Mouse (Mus musculus): ENCODE results near the gene Npas2.

Npas2 gene

GRCm38 (mm10) chr1:39372220-39372843 lies 178.8 kb downstream of the Npas2 start:
- no peak for DNase-seq (ENCODE audit: low read depth in 1 of 2, low spot score in 2 of 2)

- no peak for DNase-seq (ENCODE audit: low read depth in 1 of 2, low spot score in 2 of 2)
Measured at GRCm38 (mm10) chr1:39373378-39373777, 179.8 kb downstream of the Npas2 start.

DNA sequence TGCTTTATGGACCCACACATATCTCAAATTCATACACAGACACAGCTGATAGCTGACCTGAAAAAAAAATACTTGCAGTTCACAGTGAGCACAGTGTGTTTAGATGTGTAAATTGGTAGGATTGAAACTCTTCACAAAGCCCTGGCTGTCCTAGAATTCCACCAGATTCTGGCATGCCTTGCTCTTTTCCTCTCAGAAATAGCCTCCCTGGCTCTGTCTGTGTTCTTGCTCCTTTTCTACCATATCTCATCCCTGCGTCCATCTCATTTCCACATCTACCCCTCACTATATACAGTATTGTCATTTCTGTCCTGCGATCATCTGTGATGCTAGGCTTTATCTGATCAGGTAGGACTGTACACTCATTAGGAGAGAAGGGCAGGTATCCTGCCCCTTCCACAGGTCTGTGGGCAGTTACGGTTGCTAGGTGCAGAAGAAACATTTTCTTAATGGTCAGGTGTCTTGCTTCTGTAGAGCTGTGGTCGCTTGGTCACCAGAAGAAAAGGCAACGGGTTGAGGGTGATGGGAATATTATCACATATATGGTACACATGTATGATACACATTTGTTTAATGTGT lies 180.8 kb downstream of the Npas2 start:
- DNase-seq (ENCODE audit: low read depth in 1 of 2, low spot score in 2 of 2) = no peak

DNA sequence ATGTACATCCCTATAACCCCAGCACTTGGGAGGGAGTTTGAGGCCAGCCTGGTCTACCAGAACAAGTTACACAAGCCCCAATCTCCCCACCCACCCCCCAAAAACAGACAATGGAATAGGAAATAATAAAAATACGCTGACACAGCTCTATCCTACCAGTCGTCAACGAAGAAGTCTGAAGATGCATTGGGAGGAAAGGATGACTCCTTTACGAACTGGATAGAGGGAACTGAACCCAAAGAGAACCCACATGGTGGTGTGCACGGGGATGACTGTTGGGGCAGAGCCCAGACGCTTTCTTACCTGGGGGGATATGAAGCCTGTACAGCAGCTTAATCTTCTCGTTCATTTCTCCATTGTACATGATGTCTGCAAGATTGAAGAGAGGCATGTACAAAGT lies 182.6 kb downstream of the Npas2 start:
- DNase-seq (ENCODE audit: low read depth in 1 of 2, low spot score in 2 of 2) = no peak

DNA sequence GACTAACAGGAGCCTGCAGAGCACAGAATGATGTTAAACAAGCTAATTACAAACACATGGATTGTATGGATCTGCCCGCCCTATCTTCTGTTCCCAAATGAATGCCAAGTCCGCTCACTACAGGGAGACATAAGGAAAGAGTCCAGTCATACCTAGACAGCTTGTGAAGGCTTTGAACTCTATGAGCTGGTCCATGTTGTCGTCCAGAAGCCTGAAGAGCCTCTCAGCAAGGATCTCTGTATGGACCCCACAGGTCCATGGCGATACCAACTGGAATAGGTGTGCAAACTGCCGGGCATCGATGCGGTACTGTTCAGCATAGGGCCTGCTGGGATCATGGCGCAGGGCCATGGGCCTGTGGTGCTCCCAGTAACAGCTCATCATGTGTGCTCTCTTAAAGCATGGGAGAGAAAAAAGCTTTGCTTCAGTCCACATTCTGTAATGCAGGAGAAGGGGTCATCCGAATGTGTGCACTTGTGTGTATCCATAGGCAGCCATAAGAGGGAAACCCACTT lies 183.3 kb downstream of the Npas2 start:
- no peak for DNase-seq (ENCODE audit: low read depth in 1 of 2, low spot score in 2 of 2)

DNA sequence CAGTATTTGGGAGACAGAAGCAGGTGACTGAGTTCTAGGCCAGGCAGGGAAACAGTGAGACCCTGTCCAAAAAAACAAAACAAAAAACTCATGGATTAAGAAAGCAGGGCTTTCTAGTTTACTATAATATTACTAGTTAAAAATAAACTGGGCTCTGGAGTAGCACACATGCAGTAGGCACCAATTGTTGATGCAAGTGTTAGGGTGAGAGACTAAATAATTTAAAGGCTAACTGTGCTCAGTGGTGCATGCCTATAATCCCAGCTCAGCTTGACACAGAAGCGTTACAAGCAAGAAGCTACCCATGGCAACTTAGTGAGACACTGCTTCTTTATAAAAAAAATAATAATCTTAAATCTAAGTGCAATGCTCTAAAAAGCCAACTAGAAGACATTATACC lies 185.0 kb downstream of the Npas2 start:
- DNase-seq (ENCODE audit: low read depth in 1 of 2, low spot score in 2 of 2) = no peak

DNA sequence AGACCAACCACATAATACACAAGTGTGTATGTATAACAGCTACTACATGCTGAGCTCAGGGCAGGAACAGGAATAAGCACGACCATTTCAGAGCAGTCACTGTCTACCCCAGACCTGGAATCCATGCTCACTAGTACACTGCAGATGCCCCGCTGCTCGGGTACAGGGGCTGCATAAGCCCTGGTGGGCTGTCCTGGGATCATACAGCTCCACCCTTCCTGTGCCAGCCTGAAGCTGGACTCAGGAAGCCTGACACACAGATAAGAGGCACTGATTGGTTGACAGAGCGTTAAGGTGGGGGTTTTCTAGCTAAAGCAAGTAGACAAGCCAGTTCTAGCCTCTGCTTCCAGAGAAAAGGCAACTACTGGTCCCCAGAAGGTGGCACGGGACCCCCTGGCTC lies 185.5 kb downstream of the Npas2 start:
- DNase-seq (ENCODE audit: low read depth in 1 of 2, low spot score in 2 of 2) = no peak

DNA sequence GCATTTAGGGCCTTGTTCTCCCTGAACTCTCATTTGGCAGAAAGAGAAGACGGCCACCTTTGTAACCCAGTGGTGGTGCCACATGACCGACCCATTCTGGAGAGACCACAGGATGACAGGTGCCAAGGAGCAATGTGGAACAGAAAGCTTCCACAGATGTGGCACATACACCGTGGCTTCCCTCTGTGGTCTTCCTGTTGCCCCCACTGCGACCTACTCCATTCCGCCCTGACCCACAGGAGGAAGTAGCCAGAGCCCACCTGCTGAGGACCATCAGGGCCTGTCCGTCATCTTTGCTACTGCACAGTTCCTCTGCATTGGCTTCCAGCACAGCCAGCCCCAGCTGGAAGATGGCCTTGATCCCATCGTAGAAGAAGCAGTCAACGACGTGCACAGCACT lies 187.5 kb downstream of the Npas2 start:
- no peak for DNase-seq (ENCODE audit: low read depth in 1 of 2, low spot score in 2 of 2)

GRCm38 (mm10) chr1:39384914-39385313 lies 191.4 kb downstream of the Npas2 start:
- DNase-seq (ENCODE audit: low read depth in 1 of 2, low spot score in 2 of 2) = no peak

- no peak for DNase-seq (ENCODE audit: low read depth in 1 of 2, low spot score in 2 of 2)
Measured at GRCm38 (mm10) chr1:39386456-39386855, 192.9 kb downstream of the Npas2 start.

- no peak for DNase-seq (ENCODE audit: low read depth in 1 of 2, low spot score in 2 of 2)
Measured at GRCm38 (mm10) chr1:39387497-39387896, 194.0 kb downstream of the Npas2 start.

- no peak for DNase-seq (ENCODE audit: low read depth in 1 of 2, low spot score in 2 of 2)
Measured at GRCm38 (mm10) chr1:39388163-39388562, 194.6 kb downstream of the Npas2 start.

GRCm38 (mm10) chr1:39389338-39389737 lies 195.8 kb downstream of the Npas2 start:
- DNase-seq (ENCODE audit: low read depth in 1 of 2, low spot score in 2 of 2) = no peak

- DNase-seq (ENCODE audit: low read depth in 1 of 2, low spot score in 2 of 2) = no peak
Measured at GRCm38 (mm10) chr1:39391652-39392051, 198.1 kb downstream of the Npas2 start.

DNA sequence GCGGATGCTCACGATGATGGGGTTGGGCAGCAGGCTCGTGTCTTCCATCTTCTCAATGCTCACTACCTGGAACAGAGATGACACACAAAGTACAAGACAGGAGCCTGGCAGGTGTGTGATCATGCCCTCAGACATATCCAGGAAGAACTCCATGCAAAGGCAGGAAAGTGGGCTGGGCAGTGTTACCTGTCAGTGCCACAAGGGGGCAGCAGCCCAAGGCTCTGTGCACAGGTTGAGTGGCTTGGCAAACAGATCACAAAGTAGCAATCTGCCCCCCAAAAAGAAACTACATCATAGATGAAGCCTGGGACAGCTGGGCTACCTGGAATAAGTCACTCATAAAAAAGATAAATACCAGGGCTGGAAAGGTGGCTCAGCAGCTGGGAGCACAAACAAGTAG lies 198.7 kb downstream of the Npas2 start:
- peak; percentile 17 to 34 for DNase-seq (ENCODE audit: low read depth in 1 of 2, low spot score in 2 of 2)

DNA sequence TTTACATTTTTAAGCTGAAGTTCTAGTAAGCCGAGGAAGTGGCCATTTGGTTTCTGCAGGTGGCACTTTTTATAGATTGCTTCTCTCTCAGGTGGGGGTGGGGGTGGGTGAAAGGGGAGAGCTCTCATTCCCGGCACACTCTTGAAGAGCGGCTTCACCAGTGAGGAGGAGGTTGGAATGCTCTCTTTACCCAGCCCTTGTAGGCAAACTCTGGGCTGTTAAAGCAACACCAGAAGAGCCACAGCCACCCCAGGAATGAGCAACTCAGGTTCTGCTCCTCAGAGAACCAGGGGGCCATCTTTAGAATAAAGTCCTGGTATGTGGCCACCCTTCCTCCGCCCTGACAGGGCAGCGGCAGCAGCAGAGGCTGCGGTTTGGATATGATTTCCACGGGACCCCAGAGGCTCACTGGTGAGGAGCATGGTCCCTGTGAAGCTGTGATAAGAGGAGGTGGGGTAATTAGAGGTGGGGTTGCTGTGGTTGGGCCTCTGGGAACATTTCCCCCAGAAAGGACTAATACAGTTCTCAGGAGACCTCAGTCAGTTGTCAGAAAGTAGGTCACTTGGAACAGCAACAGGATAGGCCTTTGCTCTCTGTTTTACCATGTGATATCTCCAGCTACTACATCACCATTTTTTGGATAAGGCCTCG lies 199.8 kb downstream of the Npas2 start:
- DNase-seq (ENCODE audit: low read depth in 1 of 2, low spot score in 2 of 2) = no peak

DNA sequence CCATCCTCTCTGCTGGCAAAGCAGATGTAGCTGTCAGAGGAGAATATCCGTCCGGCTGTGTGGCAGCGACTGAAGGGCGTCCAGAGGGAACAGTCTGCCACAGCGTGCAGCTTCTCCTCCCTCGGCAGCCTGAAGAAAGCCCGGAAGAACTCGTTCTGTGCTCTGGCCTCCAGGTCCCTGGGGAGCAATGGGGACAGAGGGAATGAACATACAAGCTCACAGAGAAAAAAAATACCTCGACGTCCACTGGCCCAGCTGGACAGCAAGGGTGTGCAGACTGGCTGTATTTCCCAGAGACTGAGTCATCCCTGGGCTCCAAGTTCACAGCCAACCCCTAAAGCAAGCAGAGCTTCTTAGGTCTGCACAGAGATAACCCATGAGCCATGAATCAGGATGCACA lies 200.6 kb downstream of the Npas2 start:
- DNase-seq (ENCODE audit: low read depth in 1 of 2, low spot score in 2 of 2) = no peak

DNA sequence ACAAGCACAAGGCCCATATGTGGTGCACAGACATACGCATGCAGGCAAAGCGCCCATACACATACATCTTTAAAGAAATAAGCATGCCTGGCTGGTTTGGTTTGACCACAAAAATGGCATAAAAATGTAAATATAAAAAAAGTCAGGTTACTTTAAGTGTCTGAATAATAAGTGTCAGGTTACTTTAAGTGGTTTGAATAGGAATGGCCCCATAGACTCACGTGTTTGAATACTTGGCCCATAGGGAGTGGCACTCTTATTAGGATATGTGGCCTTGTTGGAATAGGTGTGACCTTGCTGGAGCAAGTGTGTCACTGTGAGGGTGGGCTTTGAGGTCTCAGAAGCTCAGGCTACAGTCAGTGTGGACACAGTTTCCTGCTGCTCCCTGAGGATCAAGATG lies 201.1 kb downstream of the Npas2 start:
- DNase-seq (ENCODE audit: low read depth in 1 of 2, low spot score in 2 of 2) = no peak

GRCm38 (mm10) chr1:39396347-39396746 lies 202.8 kb downstream of the Npas2 start:
- no peak for DNase-seq (ENCODE audit: low read depth in 1 of 2, low spot score in 2 of 2)

GRCm38 (mm10) chr1:39398284-39398683 lies 204.8 kb downstream of the Npas2 start:
- DNase-seq (ENCODE audit: low read depth in 1 of 2, low spot score in 2 of 2) = no peak

- DNase-seq (ENCODE audit: low read depth in 1 of 2, low spot score in 2 of 2) = no peak
Measured at GRCm38 (mm10) chr1:39399228-39399627, 205.7 kb downstream of the Npas2 start.

- no peak for DNase-seq (ENCODE audit: low read depth in 1 of 2, low spot score in 2 of 2)
Measured at GRCm38 (mm10) chr1:39400173-39400572, 206.6 kb downstream of the Npas2 start.

- no peak for DNase-seq (ENCODE audit: low read depth in 1 of 2, low spot score in 2 of 2)
Measured at GRCm38 (mm10) chr1:39407108-39407507, 213.6 kb downstream of the Npas2 start.

All from monocyte, adult 2 months (primary cell).